7 mouse cellular contexts compared by ENCODE assay signal in genomic region chr11:96622782-96623181, GRCm38 (mm10).
A peak's percentile ranks its signal among the peaks of the same experiment; 100 is the strongest.
DNase-seq lines count a peak whose midpoint lies in the region; ATAC-seq and TF ChIP-seq lines count a peak whose summit lies in the region.

No protein-coding gene starts in this region.

- H3K27ac ChIP-seq in ES-E14 (ENCODE audit: insufficient read depth, low read depth, low read length, poor library complexity, severe bottlenecking): no peak overlapping the region
- H3K27ac ChIP-seq in embryonic facial prominence, embryonic 14.5 days (replicated peaks; ENCODE audit: low read depth, low read length): no peak overlapping the region
- H3K27ac ChIP-seq in lung, postnatal 0 days (ENCODE audit: low read length): no peak overlapping the region
- no peak overlapping the region for H3K27ac ChIP-seq in thymus, adult 2 months (ENCODE audit: control insufficient read depth, insufficient read depth, low read length)

- no peak overlapping the region for H3K9ac ChIP-seq in ES-E14 (ENCODE audit: insufficient read depth, low read depth, low read length, poor library complexity, severe bottlenecking)
- H3K9ac ChIP-seq in embryonic facial prominence, embryonic 14.5 days (ENCODE audit: low read depth, low read length): no peak overlapping the region
- no peak overlapping the region for H3K9ac ChIP-seq in lung, postnatal 0 days (replicated peaks; ENCODE audit: low read depth)

- TF ChIP-seq POLR2A in thymus, adult 2 months (IDR thresholded peaks at IDR 0.05; ENCODE audit: control insufficient read depth, extremely low read depth, insufficient read depth, low read length, poor library complexity): no peak

- H3K4me1 ChIP-seq in ES-E14 (ENCODE audit: control insufficient read depth in 2 of 2, insufficient read depth in 2 of 2, low read length in 2 of 2, poor library complexity in 1 of 2): no peaks in the 10 kb centered on the region
- H3K4me1 ChIP-seq in embryonic facial prominence, embryonic 14.5 days (ENCODE audit: control insufficient read depth, insufficient read depth, low read length): peaks cover 5% of the 10 kb centered on the region; the same call in 1 of the 2 replicates
- no peaks in the 10 kb centered on the region for H3K4me1 ChIP-seq in lung, postnatal 0 days (ENCODE audit: insufficient read depth, low read depth, low read length)
- no peaks in the 10 kb centered on the region for H3K4me1 ChIP-seq in thymus, adult 2 months (replicated peaks; ENCODE audit: control insufficient read depth, insufficient read depth, low read length)

- ATAC-seq in embryonic facial prominence, embryonic 14.5 days (ENCODE audit: low read depth): peak; percentile 22; the same call in 1 of the 2 replicates
- ATAC-seq in lung, postnatal 0 days: peak; percentile 80
- no peak for ATAC-seq in activated CD4-positive, CD25-positive, alpha-beta regulatory T cell, adult 4 months

- peaks cover 56% of the 10 kb centered on the region for H3K27me3 ChIP-seq in embryonic facial prominence, embryonic 14.5 days (replicated peaks; ENCODE audit: control insufficient read depth, insufficient read depth, low read length)
- no peaks in the 10 kb centered on the region for H3K27me3 ChIP-seq in lung, postnatal 0 days (replicated peaks; ENCODE audit: insufficient read depth, low read length)
- no peaks in the 10 kb centered on the region for H3K27me3 ChIP-seq in thymus, adult 2 months (ENCODE audit: control insufficient read depth, insufficient read depth, low read length)

- H3K9me3 ChIP-seq in ES-E14 (ENCODE audit: control insufficient read depth, insufficient read depth, low read depth, low read length): no peaks in the 10 kb centered on the region
- no peaks in the 10 kb centered on the region for H3K9me3 ChIP-seq in embryonic facial prominence, embryonic 14.5 days (ENCODE audit: control insufficient read depth, low read length)
- H3K9me3 ChIP-seq in lung, postnatal 0 days (ENCODE audit: low read length): no peaks in the 10 kb centered on the region

- no peak overlapping the region for H3K4me2 ChIP-seq in embryonic facial prominence, embryonic 14.5 days (ENCODE audit: low read depth, low read length)
- H3K4me2 ChIP-seq in lung, postnatal 0 days (replicated peaks; ENCODE audit: low read depth, low read length): no peak overlapping the region

- peak; percentile 71 for TF ChIP-seq CTCF in lung, postnatal 0 days (IDR thresholded peaks at IDR 0.05)
- no peak for TF ChIP-seq CTCF in thymus, adult 2 months (IDR thresholded peaks at IDR 0.05; ENCODE audit: borderline replicate concordance, control insufficient read depth, extremely low read depth, insufficient read depth, low read length, poor library complexity)

- TF ChIP-seq EP300 in lung, postnatal 0 days (IDR thresholded peaks at IDR 0.05): 0 out of 2 replicates have a peak, but pooled peaks have one; percentile 20

- peak overlapping the region in 1 of 2 experiments; percentile 42; a peak in 2 of 4 replicates for H3K4me3 ChIP-seq in ES-E14 (ENCODE audit: insufficient read depth in 1 of 2, low read depth in 1 of 2, low read length in 2 of 2, poor library complexity in 1 of 2, severe bottlenecking in 1 of 2)
- H3K4me3 ChIP-seq in embryonic facial prominence, embryonic 14.5 days (ENCODE audit: low read depth, low read length): no peak overlapping the region
- no peak overlapping the region for H3K4me3 ChIP-seq in lung, postnatal 0 days (ENCODE audit: low read depth, low read length)
- H3K4me3 ChIP-seq in thymus, adult 2 months (ENCODE audit: control insufficient read depth, insufficient read depth, low read length): no peak overlapping the region

- peak; percentile 39 to 45 for DNase-seq in B cell, adult 2 months
- DNase-seq in ES-E14 (ENCODE audit: low read depth, low spot score): peak; percentile 82
- peak; percentile 45 for DNase-seq in embryonic facial prominence, embryonic 14.5 days (ENCODE audit: low spot score)
- DNase-seq in kidney, adult 11 months: peak; percentile 79
- peak; percentile 82 for DNase-seq in lung, postnatal 0 days (ENCODE audit: low spot score)
- DNase-seq in thymus, adult 2 months: peak; percentile 13

- no peaks in the 10 kb centered on the region for H3K36me3 ChIP-seq in ES-E14 (ENCODE audit: control insufficient read depth, insufficient read depth, low read length, poor library complexity, severe bottlenecking)
- H3K36me3 ChIP-seq in embryonic facial prominence, embryonic 14.5 days (ENCODE audit: control insufficient read depth, insufficient read depth, low read length): no peaks in the 10 kb centered on the region
- H3K36me3 ChIP-seq in lung, postnatal 0 days (ENCODE audit: insufficient read depth, low read length): no peaks in the 10 kb centered on the region
- H3K36me3 ChIP-seq in thymus, adult 2 months (ENCODE audit: control insufficient read depth, insufficient read depth, low read length): 0 out of 2 replicates have a peak, but pooled peaks cover 4% of the 10 kb centered on the region

- 11% methylated on average over 9 of the region's 9 CpGs for WGBS in embryonic facial prominence, embryonic 14.5 days
- WGBS in lung, postnatal 0 days: 20% methylated on average over 9 of the region's 9 CpGs
- WGBS in thymus, adult 2 months: 54% methylated on average over 9 of the region's 9 CpGs

- in situ Hi-C loops in ES-E14 (cut with MboI; ENCODE audit: low sequenced_read_pairs in 2 of 2, unreplicated experiment in 2 of 2): no loop called here

TF ChIP-seq in ES-E14, 5 proteins besides CTCF, POLR2A, EP300 and RAD21:
- TF ChIP-seq CHD2 (IDR thresholded peaks at IDR 0.05; ENCODE audit: low read depth, low read length): no peak
- no peak for TF ChIP-seq ZNF384 (IDR thresholded peaks at IDR 0.05; ENCODE audit: low read depth, low read length)
- TF ChIP-seq HCFC1 (IDR thresholded peaks at IDR 0.05; ENCODE audit: borderline replicate concordance, insufficient read depth, low read length): peak; percentile 20; the same call in 1 of the 2 replicates
- TF ChIP-seq ZC3H11A (IDR thresholded peaks at IDR 0.05; ENCODE audit: borderline replicate concordance, low read depth, low read length): peak; percentile 6; the same call in 1 of the 2 replicates
- TF ChIP-seq MAFK (IDR thresholded peaks at IDR 0.05; ENCODE audit: insufficient read depth, low read depth, low read length): peak; percentile 73; the same call in 1 of the 2 replicates

Comparison
In these comparisons a context has a peak if more than half of its experiments do, and no peak if none do; other contexts are left out.
1. DNase-seq: peak in every context shown above with its lines; median percentile 82 in ES-E14; 82 in lung, postnatal 0 days; 79 in kidney, adult 11 months; 45 in embryonic facial prominence, embryonic 14.5 days; 42 in B cell, adult 2 months; 13 in thymus, adult 2 months.